Mouse (Mus musculus): Measurements from ENCODE around the gene Prpf39.

DNA sequence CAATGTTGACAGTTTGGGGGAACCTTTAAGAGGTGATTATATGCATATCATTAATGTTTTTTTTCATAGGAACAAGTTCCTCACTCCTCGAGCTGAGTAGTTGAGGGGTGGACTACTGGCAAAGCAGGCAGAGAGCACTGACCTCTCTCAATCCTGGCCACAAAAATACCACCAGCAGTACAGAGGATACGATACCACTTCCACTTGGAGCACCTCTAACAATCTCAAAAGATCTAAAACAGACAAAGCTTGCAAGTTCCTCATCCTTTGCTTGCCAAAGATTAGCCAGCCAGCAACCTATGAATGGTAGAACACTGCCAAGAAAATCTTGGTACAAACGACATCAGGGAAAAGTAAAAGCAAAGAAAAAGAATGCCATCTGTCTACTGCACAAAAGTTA lies 30.1 kb downstream of the Prpf39 start:
- TF ChIP-seq CTCF (IDR thresholded peaks at IDR 0.05; ENCODE audit: control insufficient read depth, insufficient read depth, low read length) (no peak), POLR2A (IDR thresholded peaks at IDR 0.05; ENCODE audit: borderline replicate concordance, control insufficient read depth, low read depth, low read length) (no peak)

Data from bone marrow, adult 2 months (tissue).